ENCODE assay signal across 13 mouse cellular contexts in the genomic region with DNA sequence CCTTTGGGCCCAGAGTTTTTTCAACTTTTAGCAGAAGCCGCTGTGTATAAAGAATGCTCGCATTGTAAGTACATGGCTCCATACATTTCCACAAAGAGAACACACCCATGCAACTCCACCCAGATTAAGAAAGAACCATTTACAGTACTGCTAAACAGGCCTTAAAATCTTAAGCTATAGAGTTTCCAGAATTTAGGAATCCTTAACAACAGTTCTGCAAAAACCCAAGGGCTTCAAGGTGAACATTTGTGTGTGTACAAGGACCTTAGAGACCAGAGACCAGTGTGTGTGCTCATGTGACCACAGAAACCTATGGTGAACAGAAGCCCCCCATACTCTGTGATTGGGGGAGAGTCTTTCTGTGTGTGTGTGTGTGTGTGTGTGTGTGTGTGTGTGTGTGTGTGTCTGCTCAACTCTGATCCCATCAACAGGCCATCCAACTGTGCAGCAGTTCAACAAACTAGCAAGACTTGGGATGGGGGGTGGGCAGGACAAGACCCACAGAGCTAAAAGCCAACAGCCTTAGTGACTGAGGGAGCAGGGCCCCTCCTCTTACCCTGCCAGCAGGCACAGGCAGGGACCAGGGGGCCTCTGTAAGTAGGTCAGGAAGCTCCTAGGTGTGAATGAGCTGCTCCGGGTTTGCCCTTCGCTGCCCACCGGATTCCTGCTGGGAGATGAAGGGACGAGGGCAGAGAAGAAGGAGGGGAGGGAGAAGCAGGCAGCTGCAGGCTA. TPM values are rescaled to one million over a fixed set of nuclear protein-coding genes. Genes with fewer than 3 reads are reported as not detected.
DNase-seq lines count a peak whose midpoint lies in the region; ATAC-seq and TF ChIP-seq lines count a peak whose summit lies in the region.
"Had no signal": no experiment of that assay in that cellular context is flagged by ENCODE, and none has a peak within 500 bp of the region (broad histone marks: within the 10 kb centered on the region; RNA-seq: fewer than 3 reads in every experiment).

No protein-coding gene starts in this region.

- no peak overlapping the region for H3K9ac ChIP-seq in midbrain, embryonic 13.5 days (replicated peaks)
- H3K9ac ChIP-seq in forebrain, embryonic 14.5 days (ENCODE audit: low read length), result peak overlapping the region; percentile 77
- H3K9ac ChIP-seq in liver, postnatal 0 days (replicated peaks), result no peak overlapping the region
- H3K9ac ChIP-seq: lung, embryonic 14.5 days; neural tube, embryonic 12.5 days had no signal

- no peak overlapping the region for H3K4me2 ChIP-seq in midbrain, embryonic 13.5 days (replicated peaks)
- peak overlapping the region; percentile 55 for H3K4me2 ChIP-seq in forebrain, embryonic 14.5 days (ENCODE audit: low read length)
- H3K4me2 ChIP-seq in myocyte (ENCODE audit: low read depth), result peak overlapping the region; percentile 92
- no peak overlapping the region for H3K4me2 ChIP-seq in liver, postnatal 0 days (ENCODE audit: low read depth, low read length)
- H3K4me2 ChIP-seq: neural tube, embryonic 12.5 days had no signal

- TF ChIP-seq EP300 in liver, postnatal 0 days (IDR thresholded peaks at IDR 0.05; ENCODE audit: low read depth), result no peak

- peaks cover 2% of the 10 kb centered on the region; the same call in 1 of the 2 replicates for H3K4me1 ChIP-seq in midbrain, embryonic 10.5 days
- H3K4me1 ChIP-seq in midbrain, embryonic 13.5 days (replicated peaks), result peaks cover 38% of the 10 kb centered on the region
- H3K4me1 ChIP-seq in forebrain, embryonic 14.5 days (ENCODE audit: control insufficient read depth, insufficient read depth, low read length), result peaks cover 63% of the 10 kb centered on the region
- 0 out of 2 replicates have a peak, but pooled peaks cover under 1% of the 10 kb centered on the region for H3K4me1 ChIP-seq in liver, postnatal 0 days (ENCODE audit: insufficient read depth)

- H3ac ChIP-seq in myocyte (ENCODE audit: control insufficient read depth, insufficient read length), result no peak overlapping the region

- H3K27ac ChIP-seq in midbrain, embryonic 10.5 days (replicated peaks), result no peak overlapping the region
- H3K27ac ChIP-seq in midbrain, embryonic 13.5 days, result no peak overlapping the region
- H3K27ac ChIP-seq in forebrain, embryonic 14.5 days (ENCODE audit: low read depth, low read length), result peak overlapping the region; percentile 81
- H3K27ac ChIP-seq in liver, postnatal 0 days (ENCODE audit: low read depth), result no peak overlapping the region
- H3K27ac ChIP-seq: neural tube, embryonic 12.5 days had no signal

- H3K79me2 ChIP-seq in myocyte (ENCODE audit: control insufficient read depth, insufficient read depth), result peaks cover 93% of the 10 kb centered on the region

- TF ChIP-seq POLR2A in myocyte (IDR thresholded peaks at IDR 0.05; ENCODE audit: insufficient read length, low read depth), result no peak

- no peaks in the 10 kb centered on the region for H3K9me3 ChIP-seq in midbrain, embryonic 10.5 days (replicated peaks)
- H3K9me3 ChIP-seq in midbrain, embryonic 13.5 days, result no peaks in the 10 kb centered on the region
- H3K9me3 ChIP-seq in forebrain, embryonic 14.5 days (replicated peaks; ENCODE audit: control insufficient read depth, low read length), result no peaks in the 10 kb centered on the region
- H3K9me3 ChIP-seq in liver, postnatal 0 days (ENCODE audit: low read length), result no peaks in the 10 kb centered on the region
- H3K9me3 ChIP-seq: neural tube, embryonic 12.5 days had no signal

- WGBS in midbrain, embryonic 10.5 days, result 2% methylated on average over 6 of the region's 6 CpGs
- WGBS in midbrain, embryonic 13.5 days, result 14% methylated on average over 6 of the region's 6 CpGs
- 17% methylated on average over 6 of the region's 6 CpGs for WGBS in forebrain, embryonic 14.5 days
- WGBS in liver, postnatal 0 days (ENCODE audit: insufficient replicate concordance), result 68% methylated on average over 6 of the region's 6 CpGs

- H3K27me3 ChIP-seq in midbrain, embryonic 10.5 days (ENCODE audit: low read depth, poor library complexity, severe bottlenecking), result peaks cover 100% of the 10 kb centered on the region
- H3K27me3 ChIP-seq in midbrain, embryonic 13.5 days, result peaks cover 100% of the 10 kb centered on the region
- peaks cover 51% of the 10 kb centered on the region for H3K27me3 ChIP-seq in forebrain, embryonic 14.5 days (replicated peaks; ENCODE audit: control insufficient read depth, insufficient read depth, low read length)
- no peaks in the 10 kb centered on the region for H3K27me3 ChIP-seq in myocyte (ENCODE audit: control insufficient read depth, insufficient read depth, insufficient read length)
- H3K27me3 ChIP-seq in liver, postnatal 0 days (ENCODE audit: insufficient read depth, low read length), result peaks cover 82% of the 10 kb centered on the region

- H3K4me3 ChIP-seq in midbrain, embryonic 10.5 days, result no peak overlapping the region
- H3K4me3 ChIP-seq in midbrain, embryonic 13.5 days (replicated peaks), result no peak overlapping the region
- H3K4me3 ChIP-seq in forebrain, embryonic 14.5 days (ENCODE audit: low read depth, low read length), result no peak overlapping the region
- no peak overlapping the region for H3K4me3 ChIP-seq in myocyte
- no peak overlapping the region for H3K4me3 ChIP-seq in liver, postnatal 0 days (ENCODE audit: low read depth, low read length)
- H3K4me3 ChIP-seq: neural tube, embryonic 12.5 days had no signal

- ATAC-seq in midbrain, embryonic 13.5 days, result no peak
- no peak for ATAC-seq in forebrain, embryonic 14.5 days
- no peak for ATAC-seq in liver, postnatal 0 days
- ATAC-seq: activated CD4-positive, CD25-positive, alpha-beta regulatory T cell, adult 4 months had no signal

- TF ChIP-seq CTCF in liver, postnatal 0 days (IDR thresholded peaks at IDR 0.05; ENCODE audit: low read depth), result no peak

- DNase-seq in embryo, embryonic 10.5 days (ENCODE audit: low spot score), result peak; percentile 40
- no peak for DNase-seq in embryo, embryonic 10 days (ENCODE audit: low spot score)
- DNase-seq in midbrain, embryonic 10.5 days (ENCODE audit: low spot score), result peak; percentile 36
- DNase-seq in forebrain, embryonic 14.5 days (ENCODE audit: low spot score), result no peak
- DNase-seq in spleen, postnatal 14 days (ENCODE audit: low spot score in 2 of 2), result no peak
- no peak for DNase-seq in liver, postnatal 0 days
- DNase-seq: heart, adult 18-20 months; kidney, postnatal 14 days; lung, embryonic 14.5 days had no signal

- H3K36me3 ChIP-seq in midbrain, embryonic 10.5 days, result no peaks in the 10 kb centered on the region
- H3K36me3 ChIP-seq in midbrain, embryonic 13.5 days, result no peaks in the 10 kb centered on the region
- no peaks in the 10 kb centered on the region for H3K36me3 ChIP-seq in forebrain, embryonic 14.5 days (ENCODE audit: control insufficient read depth, insufficient read depth, low read length)
- no peaks in the 10 kb centered on the region for H3K36me3 ChIP-seq in myocyte (ENCODE audit: control insufficient read depth, insufficient read depth)
- H3K36me3 ChIP-seq in liver, postnatal 0 days (replicated peaks; ENCODE audit: insufficient read depth, low read length), result no peaks in the 10 kb centered on the region
- H3K36me3 ChIP-seq: neural tube, embryonic 12.5 days had no signal

TF ChIP-seq in myocyte, 11 proteins besides CTCF, POLR2A, EP300 and RAD21 (continues in another document):
- TF ChIP-seq MYOG (IDR thresholded peaks at IDR 0.05; ENCODE audit: control insufficient read depth in 1 of 3, insufficient read depth in 1 of 3, insufficient read length in 2 of 3, low read depth in 2 of 3), result no peak
- TF ChIP-seq USF1 (IDR thresholded peaks at IDR 0.05; ENCODE audit: low read depth), result no peak
- TF ChIP-seq CEBPB (IDR thresholded peaks at IDR 0.05; ENCODE audit: insufficient read depth, poor library complexity, severe bottlenecking), result no peak
- no peak for TF ChIP-seq MAX (IDR thresholded peaks at IDR 0.05; ENCODE audit: low read depth)
- no peak for TF ChIP-seq TCF12 (IDR thresholded peaks at IDR 0.05; ENCODE audit: insufficient read depth, poor library complexity, severe bottlenecking)

RNA-seq across cellular contexts. Expression of gene Nfix, which starts 19.0 kb away (rescaled TPM):
- 0.49 and 1.2 TPM in 2 replicates for polyA plus RNA-seq in midbrain, embryonic 10.5 days (2016; fragmentation: Nextera tagmentation; extraction: Ambion mirVana)
- 22.4 and 28.4 TPM in 2 replicates for polyA plus RNA-seq in midbrain, embryonic 13.5 days (2015; fragmentation: Nextera tagmentation; extraction: Ambion mirVana)
- 237 and 318 TPM in 2 replicates for polyA plus RNA-seq in forebrain, embryonic 14.5 days (2014; fragmentation: Nextera tagmentation; extraction: Ambion mirVana)
- polyA plus RNA-seq in myocyte (2012; fragmentation: generic; extraction: Trizol), result 65.7 TPM
- 4.7 and 5.4 TPM in 2 replicates for polyA plus RNA-seq in liver, postnatal 0 days (2015; fragmentation: Nextera tagmentation; extraction: Ambion mirVana)

RNA-seq across cellular contexts. Expression of gene Dand5, which starts 41.5 kb away (rescaled TPM):
- 2.9 and 5.3 TPM in 2 replicates for polyA plus RNA-seq in midbrain, embryonic 10.5 days (2016; fragmentation: Nextera tagmentation; extraction: Ambion mirVana)
- 8.8 and 8.9 TPM in 2 replicates for polyA plus RNA-seq in midbrain, embryonic 13.5 days (2015; fragmentation: Nextera tagmentation; extraction: Ambion mirVana)
- polyA plus RNA-seq in forebrain, embryonic 14.5 days (2014; fragmentation: Nextera tagmentation; extraction: Ambion mirVana), result 8.6 and 9.4 TPM in 2 replicates
- 6.7 TPM for polyA plus RNA-seq in myocyte (2012; fragmentation: generic; extraction: Trizol)
- polyA plus RNA-seq in liver, postnatal 0 days (2015; fragmentation: Nextera tagmentation; extraction: Ambion mirVana), result 2.4 and 2.5 TPM in 2 replicates

RNA-seq across cellular contexts. Expression of gene Gadd45gip1, which starts 50.2 kb away (rescaled TPM):
- 46.3 and 47.2 TPM in 2 replicates for polyA plus RNA-seq in midbrain, embryonic 10.5 days (2016; fragmentation: Nextera tagmentation; extraction: Ambion mirVana)
- polyA plus RNA-seq in midbrain, embryonic 13.5 days (2015; fragmentation: Nextera tagmentation; extraction: Ambion mirVana), result 34.5 and 36.3 TPM in 2 replicates
- polyA plus RNA-seq in forebrain, embryonic 14.5 days (2014; fragmentation: Nextera tagmentation; extraction: Ambion mirVana), result 35.2 and 41.3 TPM in 2 replicates
- 21.8 TPM for polyA plus RNA-seq in myocyte (2012; fragmentation: generic; extraction: Trizol)
- 31.9 and 34.9 TPM in 2 replicates for polyA plus RNA-seq in liver, postnatal 0 days (2015; fragmentation: Nextera tagmentation; extraction: Ambion mirVana)

RNA-seq across cellular contexts. Expression of gene G430095P16Rik, which starts 58.3 kb away (rescaled TPM):
- polyA plus RNA-seq in midbrain, embryonic 10.5 days (2016; fragmentation: Nextera tagmentation; extraction: Ambion mirVana), result 1.1 and 1.4 TPM in 2 replicates
- polyA plus RNA-seq in midbrain, embryonic 13.5 days (2015; fragmentation: Nextera tagmentation; extraction: Ambion mirVana), result 1.3 and 1.9 TPM in 2 replicates
- polyA plus RNA-seq in forebrain, embryonic 14.5 days (2014; fragmentation: Nextera tagmentation; extraction: Ambion mirVana), result 1.5 and 1.7 TPM in 2 replicates
- polyA plus RNA-seq in myocyte (2012; fragmentation: generic; extraction: Trizol), result 9.4 TPM
- polyA plus RNA-seq in liver, postnatal 0 days (2015; fragmentation: Nextera tagmentation; extraction: Ambion mirVana), result 4.8 and 6.3 TPM in 2 replicates

RNA-seq across cellular contexts. Expression of gene Rad23a, which starts 59.4 kb away (rescaled TPM):
- polyA plus RNA-seq in midbrain, embryonic 10.5 days (2016; fragmentation: Nextera tagmentation; extraction: Ambion mirVana), result 124 and 131 TPM in 2 replicates
- polyA plus RNA-seq in midbrain, embryonic 13.5 days (2015; fragmentation: Nextera tagmentation; extraction: Ambion mirVana), result 84.8 and 88.8 TPM in 2 replicates
- 87.3 and 88.1 TPM in 2 replicates for polyA plus RNA-seq in forebrain, embryonic 14.5 days (2014; fragmentation: Nextera tagmentation; extraction: Ambion mirVana)
- 139 TPM for polyA plus RNA-seq in myocyte (2012; fragmentation: generic; extraction: Trizol)
- 154 and 164 TPM in 2 replicates for polyA plus RNA-seq in liver, postnatal 0 days (2015; fragmentation: Nextera tagmentation; extraction: Ambion mirVana)

Comparison
In these comparisons a context has a peak if more than half of its experiments do, and no peak if none do; other contexts are left out.
1. DNase-seq: peak in embryo, embryonic 10.5 days (single experiment) and midbrain, embryonic 10.5 days (single experiment); none in embryo, embryonic 10 days (single experiment), forebrain, embryonic 14.5 days (single experiment), spleen, postnatal 14 days (0 of 2) and liver, postnatal 0 days (single experiment).
2. H3K4me2 ChIP-seq: peak in forebrain, embryonic 14.5 days (single experiment) and myocyte (single experiment); none in midbrain, embryonic 13.5 days (single experiment) and liver, postnatal 0 days (single experiment).